Mouse (Mus musculus): ENCODE data around the gene Sbf2. TPM values are rescaled to one million over a fixed set of nuclear protein-coding genes. Genes with fewer than 3 reads are reported as not detected.
"Not testable (repeated sequence)": the region's sequence is repeated elsewhere in the genome, so short reads cannot be mapped to it uniquely, and the experiment has no call there.

Sbf2 gene
- total and polyA plus RNA-seq, 3 experiments: 1.3 to 4.4 TPM; not detected in 1

- no peak for DNase-seq (ENCODE audit: low read depth, low spot score)
- Histone ChIP-seq H3K79me2 (ENCODE audit: control insufficient read depth, insufficient read depth, low read length, poor library complexity) (no peaks in the 10 kb centered on the region), H3K4me1 (ENCODE audit: control insufficient read depth in 1 of 2, insufficient read depth in 2 of 2, low read length in 2 of 2) (no peaks in the 10 kb centered on the region), H3K36me3 (ENCODE audit: control insufficient read depth in 1 of 2, insufficient read depth in 2 of 2, low read length in 2 of 2) (no peaks in the 10 kb centered on the region), H3K27ac (ENCODE audit: control insufficient read depth, low read depth, low read length) (no peak overlapping the region), H3K9me3 (replicated peaks; ENCODE audit: insufficient read depth, low read length) (no peaks in the 10 kb centered on the region), H3K4me3 (ENCODE audit: control insufficient read depth in 1 of 2, insufficient read depth in 1 of 2, low read depth in 2 of 2, low read length in 2 of 2) (no peak overlapping the region), H3K9ac (ENCODE audit: control insufficient read depth, low read depth, low read length, poor library complexity, severe bottlenecking) (no peak overlapping the region), H3K27me3 (ENCODE audit: control insufficient read depth in 1 of 2, insufficient read depth in 2 of 2, low read length in 2 of 2) (no peaks in the 10 kb centered on the region)
- TF ChIP-seq ETS1 (IDR thresholded peaks at IDR 0.05; ENCODE audit: low read depth, low read length) (no peak), RAD21 (IDR thresholded peaks at IDR 0.05; ENCODE audit: low read depth, low read length) (no peak), POLR2AphosphoS2 (IDR thresholded peaks at IDR 0.05; ENCODE audit: low read length) (no peak), CHD2 (IDR thresholded peaks at IDR 0.05; ENCODE audit: low read length) (no peak), NELFE (IDR thresholded peaks at IDR 0.05; ENCODE audit: low read depth, low read length) (no peak), GABPA (IDR thresholded peaks at IDR 0.05; ENCODE audit: low read depth, low read length) (no peak), POLR2A (IDR thresholded peaks at IDR 0.05; ENCODE audit: control insufficient read depth in 1 of 2, insufficient read depth in 1 of 2, low read depth in 1 of 2, low read length in 2 of 2, poor library complexity in 1 of 2) (no peak), POLR2AphosphoS5 (IDR thresholded peaks at IDR 0.05; ENCODE audit: borderline replicate concordance, low read depth, low read length) (no peak), EP300 (IDR thresholded peaks at IDR 0.05; ENCODE audit: low read depth in 1 of 2, low read length in 2 of 2) (no peak)
Observed at GRCm38 (mm10) chr7:110543341-110543740, 71.4 kb downstream of the Sbf2 start.

DNA sequence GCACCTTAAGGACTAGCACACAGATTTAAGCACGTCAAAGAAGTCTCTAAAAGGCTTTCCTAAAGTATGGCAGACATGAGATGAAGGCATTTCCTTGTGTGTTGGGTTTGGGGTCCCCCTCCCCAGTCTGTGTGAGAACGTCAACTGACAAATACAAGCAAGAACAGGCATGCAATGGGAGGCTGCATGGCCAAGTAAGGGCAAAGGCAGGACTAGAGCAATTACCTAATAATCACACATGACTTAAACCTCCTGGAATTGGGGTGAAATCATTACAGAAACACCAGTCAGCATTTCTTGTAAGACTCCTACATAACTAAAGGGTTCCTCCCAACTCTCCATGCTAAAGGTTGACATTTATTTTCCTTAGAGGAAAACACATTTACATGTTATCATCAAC, 75.5 kb downstream of the Sbf2 start:
- Histone ChIP-seq H3K4me3 (ENCODE audit: control insufficient read depth in 1 of 2, insufficient read depth in 1 of 2, low read depth in 2 of 2, low read length in 2 of 2) (no peak overlapping the region), H3K4me1 (ENCODE audit: control insufficient read depth in 1 of 2, insufficient read depth in 2 of 2, low read length in 2 of 2) (no peaks in the 10 kb centered on the region), H3K27ac (ENCODE audit: control insufficient read depth, low read depth, low read length) (no peak overlapping the region), H3K36me3 (ENCODE audit: control insufficient read depth in 1 of 2, insufficient read depth in 2 of 2, low read length in 2 of 2) (no peaks in the 10 kb centered on the region), H3K27me3 (ENCODE audit: control insufficient read depth in 1 of 2, insufficient read depth in 2 of 2, low read length in 2 of 2) (no peaks in the 10 kb centered on the region), H3K79me2 (ENCODE audit: control insufficient read depth, insufficient read depth, low read length, poor library complexity) (no peaks in the 10 kb centered on the region), H3K9me3 (replicated peaks; ENCODE audit: insufficient read depth, low read length) (no peaks in the 10 kb centered on the region), H3K9ac (ENCODE audit: control insufficient read depth, low read depth, low read length, poor library complexity, severe bottlenecking) (no peak overlapping the region)
- DNase-seq (ENCODE audit: low read depth, low spot score): no peak
- no peak for TF ChIP-seq USF2 (IDR thresholded peaks at IDR 0.05; ENCODE audit: borderline replicate concordance in 1 of 2, insufficient read depth in 1 of 2, low read depth in 1 of 2, low read length in 2 of 2)

GRCm38 (mm10) chr7:110530295-110530694, 84.4 kb downstream of the Sbf2 start:
- peaks cover 0 to 10% of the 10 kb centered on the region in 2 experiments; a peak in 2 of 4 replicates for H3K36me3 ChIP-seq (ENCODE audit: control insufficient read depth in 1 of 2, insufficient read depth in 2 of 2, low read length in 2 of 2)
- H3K27ac ChIP-seq (ENCODE audit: control insufficient read depth, low read depth, low read length); DNase-seq (ENCODE audit: low read depth, low spot score); H3K9me3 ChIP-seq (replicated peaks; ENCODE audit: insufficient read depth, low read length); H3K79me2 ChIP-seq (ENCODE audit: control insufficient read depth, insufficient read depth, low read length, poor library complexity); H3K9ac ChIP-seq (ENCODE audit: control insufficient read depth, low read depth, low read length, poor library complexity, severe bottlenecking); H3K4me3 ChIP-seq (ENCODE audit: control insufficient read depth in 1 of 2, insufficient read depth in 1 of 2, low read depth in 2 of 2, low read length in 2 of 2); H3K4me1 ChIP-seq (ENCODE audit: control insufficient read depth in 1 of 2, insufficient read depth in 2 of 2, low read length in 2 of 2); H3K27me3 ChIP-seq (ENCODE audit: control insufficient read depth in 1 of 2, insufficient read depth in 2 of 2, low read length in 2 of 2): not testable (repeated sequence)
- TF ChIP-seq TBP (IDR thresholded peaks at IDR 0.05; ENCODE audit: low read depth, low read length): peak; percentile 90
